Mouse (Mus musculus): ENCODE data around the gene Dclk2.
A peak's percentile ranks its signal among the peaks of the same experiment; 100 is the strongest.

The Dclk2 gene

DNA sequence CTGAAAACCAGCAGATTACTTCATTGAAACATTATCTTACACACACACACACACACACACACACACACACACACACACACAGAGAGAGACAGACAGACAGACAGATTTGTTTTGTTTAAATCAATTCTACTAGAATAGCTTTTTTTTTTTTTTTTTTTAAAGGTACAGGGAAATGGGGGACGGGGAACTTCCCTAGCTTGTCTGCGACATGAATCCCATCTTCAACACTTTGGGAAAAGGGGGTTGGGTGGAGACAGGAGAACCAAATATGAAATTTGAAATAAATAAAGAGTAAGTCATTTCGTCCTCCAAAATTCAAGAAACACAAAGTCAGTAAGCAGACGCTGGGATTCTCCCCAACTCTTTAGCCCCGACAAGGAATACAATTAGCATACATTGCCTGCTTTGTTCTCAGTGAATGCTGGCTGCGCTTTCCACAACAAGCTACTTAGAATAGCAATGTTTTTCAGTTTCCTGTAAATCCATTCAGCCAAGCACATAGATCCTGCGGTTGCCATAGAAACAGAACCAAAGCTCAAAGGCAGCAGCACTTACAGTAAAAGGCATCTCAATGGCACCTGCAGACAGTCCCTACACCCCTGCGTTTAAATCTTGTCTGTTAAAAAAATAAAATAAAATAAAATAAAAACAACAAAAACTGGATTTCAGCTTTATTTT, 75.7 kb downstream of the Dclk2 start:
- no peak for DNase-seq (ENCODE audit: low read depth, low spot score)

DNA sequence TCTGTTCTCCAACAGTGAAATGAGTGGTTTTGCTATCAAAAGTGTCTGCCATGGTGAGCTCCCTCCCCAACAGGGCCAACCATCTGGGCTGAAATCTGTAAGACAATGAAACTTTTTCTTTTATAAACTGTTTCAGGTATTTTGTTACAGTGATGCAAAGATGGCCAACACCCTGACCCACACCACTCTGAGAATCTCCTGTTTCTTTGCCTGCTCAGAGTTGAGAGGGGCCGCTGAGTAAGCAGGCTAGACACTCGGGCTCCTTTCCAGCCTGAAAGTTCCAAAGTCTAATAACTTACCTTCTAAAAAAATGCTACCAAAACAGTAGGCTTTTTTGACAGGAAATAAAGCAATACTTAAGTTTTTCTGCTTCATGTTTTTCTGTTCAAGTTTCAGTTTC, 78.2 kb downstream of the Dclk2 start:
- no peak for DNase-seq (ENCODE audit: low read depth, low spot score)

DNA sequence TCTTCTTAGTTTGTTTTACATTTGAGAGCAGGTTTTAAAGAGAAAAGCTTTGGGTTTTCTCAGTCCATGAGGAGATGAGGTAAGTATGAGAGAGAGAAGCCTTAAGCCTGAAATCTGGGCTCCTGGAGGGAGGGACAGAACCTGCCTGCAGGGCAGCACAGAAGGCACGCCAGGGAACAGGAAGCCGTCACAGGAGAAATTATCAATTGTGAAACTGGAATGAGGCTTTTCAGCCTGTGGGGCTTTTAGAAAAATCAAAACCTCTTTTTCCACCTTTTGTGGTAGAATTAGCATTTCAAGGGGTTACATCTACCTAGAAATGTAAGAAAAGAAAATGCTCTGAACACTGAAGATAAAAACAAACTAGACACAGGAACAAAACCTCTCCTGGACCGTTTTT, 81.0 kb downstream of the Dclk2 start:
- DNase-seq (ENCODE audit: low read depth, low spot score), result no peak

DNA sequence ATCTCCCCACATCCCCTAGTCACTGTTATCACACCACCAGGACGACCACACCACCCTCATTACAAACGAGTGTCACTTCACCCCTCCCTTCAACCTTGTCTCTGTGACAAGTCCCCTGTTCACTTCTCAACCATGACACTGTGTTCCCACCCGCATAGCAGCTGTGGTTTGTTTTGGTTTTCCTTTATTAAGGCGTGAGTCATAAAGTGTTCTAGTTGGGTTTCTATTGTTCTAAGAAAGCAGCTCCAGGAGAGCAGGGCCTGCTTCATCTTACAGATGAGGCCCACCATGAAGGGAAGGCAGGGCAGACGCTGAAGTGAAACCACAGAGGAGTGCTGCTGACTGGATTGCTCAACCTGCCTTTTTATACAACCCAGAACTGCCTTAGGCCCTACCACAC, 83.3 kb downstream of the Dclk2 start:
- no peak for DNase-seq (ENCODE audit: low read depth, low spot score)

DNA sequence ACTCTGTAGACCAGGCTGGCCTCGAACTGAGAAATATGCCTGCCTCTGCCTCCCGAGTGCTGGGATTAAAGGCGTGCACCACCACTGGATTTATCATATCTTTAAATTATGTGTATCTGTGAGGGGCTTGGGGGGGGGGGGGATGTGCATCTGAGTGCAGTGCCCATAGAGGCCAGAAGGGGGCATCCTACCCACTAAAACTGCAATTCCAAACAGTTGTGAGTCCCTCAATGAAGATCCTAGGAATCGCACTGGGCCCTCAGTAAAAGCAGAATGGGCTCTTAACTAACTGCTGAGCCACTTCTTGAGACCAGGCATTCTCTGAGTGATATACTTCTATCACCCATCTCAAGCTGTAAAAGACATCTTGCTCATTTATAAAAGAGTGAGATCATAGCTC, 85.5 kb downstream of the Dclk2 start:
- DNase-seq (ENCODE audit: low read depth, low spot score), result no peak

DNA sequence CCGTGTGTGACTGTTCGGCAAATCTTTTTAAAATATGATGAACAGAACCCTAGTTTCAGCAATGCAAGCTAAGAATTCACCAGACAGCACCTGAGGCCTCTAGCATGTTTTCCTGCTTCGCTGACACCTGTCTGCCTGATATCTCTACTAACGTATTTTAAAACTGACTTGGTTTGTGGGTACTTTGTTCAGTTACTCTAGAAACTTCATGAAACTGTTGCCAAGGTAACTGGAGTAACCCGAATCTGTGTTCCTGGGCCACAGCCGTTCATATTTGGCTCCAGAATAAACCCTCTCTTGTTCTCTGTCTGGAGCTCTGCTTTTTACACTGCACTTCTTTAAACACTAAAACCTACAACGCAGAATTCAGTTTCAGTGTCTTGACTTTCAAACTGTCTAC, 86.3 kb downstream of the Dclk2 start:
- no peak for DNase-seq (ENCODE audit: low read depth, low spot score)

DNA sequence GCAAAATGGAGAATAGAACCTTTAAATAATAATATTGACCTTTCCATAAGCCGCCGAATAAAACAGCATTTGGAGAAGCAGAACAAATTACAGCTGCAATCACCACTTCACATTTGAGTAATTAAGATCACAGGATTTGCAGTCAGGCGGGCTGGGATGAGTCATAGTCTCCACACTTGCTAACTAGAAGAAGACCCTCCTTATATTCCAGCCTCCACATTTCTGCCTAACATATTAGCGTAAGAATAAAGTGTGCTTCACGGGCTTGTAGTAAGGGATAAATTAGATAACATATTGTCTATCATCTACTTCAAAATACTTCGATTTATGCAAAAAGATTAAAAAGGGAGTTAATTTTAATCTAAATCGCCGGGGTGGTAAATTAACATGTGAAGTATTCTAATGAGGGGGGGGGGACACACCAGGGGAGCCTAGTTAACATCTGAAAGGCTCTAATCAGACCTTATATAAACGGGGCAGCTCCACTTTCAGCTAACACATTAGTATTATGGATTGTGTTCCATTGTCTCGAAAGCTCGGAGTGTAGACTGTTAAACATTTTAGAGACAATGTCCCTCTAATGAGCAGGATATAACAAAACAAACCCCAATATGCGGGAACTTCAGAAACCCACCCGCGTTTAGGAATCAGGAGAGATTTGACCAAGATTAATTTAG, 87.9 kb downstream of the Dclk2 start:
- DNase-seq (ENCODE audit: low read depth, low spot score), result no peak

DNA sequence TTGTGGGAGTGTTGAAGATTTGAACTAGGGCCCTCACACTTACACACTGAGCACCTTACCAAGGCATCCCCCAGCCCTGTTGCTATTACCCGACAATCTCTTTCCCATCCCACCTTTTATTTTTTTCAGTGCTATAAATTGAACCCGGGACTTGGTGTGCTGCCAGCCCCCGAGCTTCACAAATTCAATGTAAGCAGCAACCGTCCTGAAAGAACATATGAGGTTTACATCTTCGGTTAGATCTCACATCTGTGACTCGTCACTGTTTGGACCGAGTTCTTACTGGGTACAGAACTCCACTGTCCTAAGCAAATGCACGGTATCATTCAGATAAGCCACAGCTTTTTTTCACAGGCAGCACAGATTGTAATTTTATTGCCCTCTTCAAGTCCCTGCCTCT, 88.5 kb downstream of the Dclk2 start:
- DNase-seq (ENCODE audit: low read depth, low spot score), result no peak

DNA sequence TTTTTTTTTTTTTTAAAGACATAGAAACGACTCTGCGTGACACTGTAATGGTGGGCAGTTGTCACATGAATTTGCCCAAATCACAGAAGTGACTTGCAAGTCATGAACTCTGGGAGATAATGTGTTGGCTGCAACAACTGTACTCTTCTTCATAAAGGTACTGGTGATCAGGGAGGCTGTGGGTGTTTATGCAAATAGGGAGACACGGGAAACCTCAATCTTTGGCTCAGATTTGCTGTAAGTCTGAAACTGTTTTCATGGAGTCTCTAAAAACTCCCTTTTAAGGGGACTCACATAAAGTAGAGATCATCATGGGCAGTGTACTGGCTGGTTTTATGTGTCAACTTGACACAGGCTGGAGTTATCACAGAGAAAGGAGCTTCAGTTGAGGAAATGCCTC, 93.1 kb downstream of the Dclk2 start:
- no peak for DNase-seq (ENCODE audit: low read depth, low spot score)

DNA sequence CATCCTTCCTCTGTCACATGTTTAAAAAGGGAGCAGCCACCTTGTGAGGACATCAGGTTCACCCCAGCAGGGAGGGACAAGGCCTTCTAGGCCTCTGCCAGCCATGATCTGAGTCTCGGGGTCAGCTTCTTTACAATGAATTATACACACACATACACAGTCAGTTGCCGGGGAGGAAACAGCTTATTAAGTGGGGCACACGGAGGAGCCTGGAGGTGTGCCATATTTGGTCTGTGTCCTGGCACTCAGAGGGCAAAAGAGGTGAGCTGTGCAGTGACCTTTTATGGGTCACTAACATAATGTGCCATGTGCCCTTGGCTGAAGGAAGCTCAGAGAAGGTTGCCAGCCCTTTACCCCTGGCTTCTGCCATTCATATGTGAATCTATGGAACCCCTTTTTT, 99.3 kb downstream of the Dclk2 start:
- DNase-seq (ENCODE audit: low read depth, low spot score), result no peak

DNA sequence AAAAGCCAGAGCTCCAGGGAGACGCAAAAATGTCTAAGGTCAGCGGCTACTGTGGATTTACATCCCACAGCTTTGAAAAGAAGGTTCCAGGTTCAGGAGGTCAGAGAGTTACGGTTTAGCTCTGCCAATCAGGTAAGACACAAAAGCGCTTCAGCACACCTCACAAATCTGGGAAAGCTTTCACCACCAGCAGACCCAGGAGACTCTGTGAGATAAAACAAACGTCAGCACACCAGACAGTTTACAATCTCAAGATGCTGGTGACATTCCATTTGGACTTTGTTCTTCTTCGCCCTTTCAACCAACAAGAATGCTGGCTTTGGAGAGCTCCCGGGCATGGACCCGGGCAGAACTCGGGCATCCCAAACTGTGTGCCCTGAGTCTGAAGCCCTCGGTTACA, 100.3 kb downstream of the Dclk2 start:
- no peak for DNase-seq (ENCODE audit: low read depth, low spot score)

DNA sequence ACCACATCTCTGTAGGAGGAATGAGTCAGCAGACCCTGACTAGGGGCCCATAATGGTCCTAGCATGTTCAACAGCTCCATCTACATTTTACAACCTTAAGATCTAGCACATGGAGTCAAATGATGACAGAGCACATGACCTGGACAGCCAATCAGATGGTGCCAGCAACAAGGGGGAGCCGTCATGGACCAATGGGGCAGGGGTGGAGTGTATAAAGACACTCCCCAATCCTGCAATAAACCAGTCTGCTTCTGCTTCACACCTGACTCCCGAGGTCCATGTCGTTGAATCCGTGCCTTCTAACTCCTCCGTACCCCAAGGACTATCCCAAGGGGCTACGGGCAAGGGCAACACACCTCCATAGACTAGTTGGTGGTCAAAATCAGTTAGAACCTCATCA, 101.3 kb downstream of the Dclk2 start:
- no peak for DNase-seq (ENCODE audit: low read depth, low spot score)

DNA sequence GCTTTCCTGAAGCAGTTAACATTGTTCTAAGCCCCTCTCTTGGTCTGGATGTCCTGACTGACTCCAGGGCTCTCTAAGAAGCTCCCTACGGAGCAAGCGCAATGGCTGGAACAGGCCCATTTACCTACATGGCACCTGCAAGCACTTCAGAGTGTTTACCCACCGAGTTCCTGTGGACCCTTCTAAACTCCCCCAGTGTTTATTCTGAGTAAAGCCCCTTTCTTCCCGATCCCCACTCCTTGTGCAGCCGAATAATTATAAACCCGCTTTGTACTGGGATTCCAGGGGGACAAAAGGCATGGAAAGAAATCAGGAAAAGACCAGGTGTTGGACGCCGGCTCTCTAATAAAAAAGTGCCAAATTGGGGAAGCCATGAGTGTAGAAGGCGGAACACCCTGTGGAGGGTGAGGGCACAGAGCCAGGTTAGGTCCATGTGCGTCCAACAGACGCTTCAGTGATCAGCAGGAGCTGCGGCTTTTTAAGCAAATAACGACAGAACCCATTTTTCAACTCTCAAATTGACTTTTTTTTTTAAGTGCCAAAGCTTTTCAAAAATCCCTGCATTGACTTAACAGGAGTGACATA, 102.6 kb downstream of the Dclk2 start:
- DNase-seq (ENCODE audit: low read depth, low spot score), result no peak

DNA sequence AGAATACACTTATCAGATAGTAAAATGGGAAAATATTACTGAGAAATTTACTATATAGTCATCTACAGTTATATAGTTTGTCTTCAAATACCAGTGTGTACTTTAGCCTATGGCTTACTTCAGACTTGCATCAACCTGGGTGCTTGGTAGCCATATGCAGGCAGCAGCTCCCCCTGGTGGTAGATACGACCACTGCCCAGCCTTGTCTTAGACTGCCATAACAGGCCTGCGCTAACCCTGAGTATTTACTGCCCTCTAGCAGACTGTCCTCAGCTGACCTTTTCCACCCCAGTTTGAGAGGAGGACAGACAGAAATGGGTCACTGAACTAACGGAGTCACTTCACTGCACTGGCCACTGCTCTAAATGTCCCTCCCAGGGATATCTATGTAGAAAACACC, 108.0 kb downstream of the Dclk2 start:
- DNase-seq (ENCODE audit: low read depth, low spot score), result peak; percentile 47

DNA sequence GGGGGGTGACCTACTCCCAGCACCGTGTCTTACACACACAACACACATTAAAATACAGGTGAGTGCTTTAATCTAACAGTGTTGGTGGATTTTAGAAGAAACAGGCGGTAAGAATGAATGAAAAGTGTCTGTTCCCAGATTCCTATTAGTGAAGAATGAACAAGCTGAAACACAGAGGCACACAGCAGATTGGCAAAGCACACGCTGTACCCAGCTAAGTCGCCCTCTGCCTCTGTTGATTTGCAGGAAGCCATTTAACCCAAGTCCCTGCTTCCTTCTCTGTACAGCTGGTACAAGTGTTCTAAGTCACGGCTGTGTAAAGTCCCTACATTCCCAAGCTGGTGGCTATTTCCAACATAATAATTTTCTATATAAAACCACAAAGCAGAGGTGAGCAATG, 109.7 kb downstream of the Dclk2 start:
- no peak for DNase-seq (ENCODE audit: low read depth, low spot score)

DNA sequence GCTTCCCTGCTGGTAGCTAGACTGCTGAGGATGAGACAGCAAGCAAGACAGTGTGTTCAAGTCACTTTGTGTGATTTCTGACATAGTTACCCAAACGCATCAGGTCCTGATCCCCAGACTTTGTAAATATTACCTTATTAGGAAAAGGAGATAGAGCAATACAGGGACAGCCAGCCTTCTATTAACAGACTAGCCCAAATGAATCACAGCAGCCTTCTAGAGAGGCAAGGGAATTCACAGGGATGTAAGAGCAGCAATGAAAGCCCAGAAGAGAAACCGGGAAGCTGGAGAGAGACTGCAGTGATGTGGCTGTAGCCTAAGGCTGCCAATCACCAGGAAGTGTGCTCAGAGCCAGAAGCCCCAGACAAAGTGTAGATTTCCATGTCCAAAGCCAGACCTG, 111.0 kb downstream of the Dclk2 start:
- DNase-seq (ENCODE audit: low read depth, low spot score), result no peak

DNA sequence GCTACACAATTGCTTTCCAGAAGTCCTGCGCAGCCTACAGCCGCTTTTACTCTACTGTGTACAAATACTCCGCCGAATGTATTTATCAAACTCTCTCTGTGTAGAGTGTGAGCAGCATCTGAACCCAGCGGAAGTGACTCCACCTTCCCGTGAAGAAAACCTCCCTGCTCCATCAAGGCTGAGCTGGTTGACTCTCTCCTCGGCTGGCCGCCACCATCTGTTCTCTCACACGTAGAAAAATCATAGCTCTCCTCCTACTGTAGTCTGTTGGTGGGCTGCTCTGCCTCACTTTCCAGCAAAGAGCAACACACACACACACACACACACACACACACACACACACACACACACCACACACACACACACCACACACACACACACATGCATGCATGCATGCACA, 111.5 kb downstream of the Dclk2 start:
- no peak for DNase-seq (ENCODE audit: low read depth, low spot score)

DNA sequence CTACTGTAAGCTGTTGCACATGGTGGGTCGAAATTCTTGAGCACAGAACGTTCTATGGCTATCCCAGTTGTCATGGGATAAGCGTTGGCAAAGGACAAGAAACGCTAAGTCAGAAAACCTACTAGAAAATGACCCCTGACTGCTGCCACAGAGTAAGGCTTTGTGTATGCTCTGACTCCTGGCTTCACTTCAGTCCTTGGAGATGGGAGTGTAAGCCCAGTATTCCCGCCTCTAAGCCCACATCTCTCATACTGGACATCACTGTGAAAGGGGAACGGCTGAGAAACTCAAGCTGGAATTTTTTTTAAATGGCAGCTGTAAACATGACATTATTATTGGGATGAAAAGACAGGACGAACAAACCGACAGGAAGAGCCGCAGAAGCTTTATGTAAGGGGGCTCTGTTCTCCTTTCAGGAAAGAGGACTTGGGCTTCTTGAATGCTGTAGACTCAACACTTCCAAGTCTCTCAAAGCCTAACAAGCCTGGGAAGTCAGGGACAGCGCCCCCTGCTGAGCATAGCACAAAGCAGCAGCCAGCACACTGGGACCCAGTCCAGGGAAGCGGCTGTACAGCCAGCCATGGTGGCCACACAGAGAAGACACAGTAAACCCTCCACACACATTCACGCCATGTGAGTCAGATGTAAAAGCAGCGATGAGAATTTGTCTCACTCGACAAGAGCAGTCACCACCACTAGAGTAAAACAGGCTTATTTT, 112.7 kb downstream of the Dclk2 start:
- DNase-seq (ENCODE audit: low read depth, low spot score), result peak; percentile 22

DNA sequence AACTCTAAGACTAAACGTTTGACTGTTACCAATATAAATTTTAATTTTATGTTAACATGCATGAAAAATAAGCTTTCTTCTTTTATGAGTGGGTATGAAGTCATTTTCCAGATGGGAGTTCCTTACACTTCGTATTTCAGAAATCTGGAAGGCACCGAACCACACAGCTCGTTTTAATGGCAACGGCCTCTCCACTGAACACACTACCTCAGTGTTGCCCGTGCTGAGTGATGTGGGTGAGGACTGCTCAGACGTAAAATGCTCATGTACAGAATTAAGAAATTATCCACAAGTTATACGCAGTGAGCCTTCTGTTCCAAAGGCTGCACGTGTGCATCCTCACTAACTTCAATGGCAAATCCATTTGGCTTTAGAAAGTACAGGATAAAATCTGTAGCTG, 113.8 kb downstream of the Dclk2 start:
- DNase-seq (ENCODE audit: low read depth, low spot score), result no peak

DNA sequence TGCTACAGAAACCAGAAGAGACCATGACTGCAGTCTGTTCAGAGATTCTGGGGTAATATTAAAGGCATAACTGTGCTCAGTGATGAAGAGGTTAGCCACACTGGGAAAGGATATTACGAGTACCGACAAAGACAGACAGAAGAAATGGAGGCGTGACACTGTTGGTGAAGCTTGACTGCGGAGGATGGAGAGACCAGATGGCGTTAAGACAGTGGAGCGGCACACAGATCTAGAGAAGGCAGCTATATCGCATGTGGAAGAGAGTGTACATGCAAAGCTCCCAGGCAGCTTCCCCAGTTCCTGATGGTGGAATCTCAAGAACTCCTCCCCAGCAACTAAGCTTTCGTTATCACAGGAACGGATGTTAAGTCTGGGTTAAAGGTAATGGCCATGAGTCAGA, 116.4 kb downstream of the Dclk2 start:
- no peak for DNase-seq (ENCODE audit: low read depth, low spot score)

DNA sequence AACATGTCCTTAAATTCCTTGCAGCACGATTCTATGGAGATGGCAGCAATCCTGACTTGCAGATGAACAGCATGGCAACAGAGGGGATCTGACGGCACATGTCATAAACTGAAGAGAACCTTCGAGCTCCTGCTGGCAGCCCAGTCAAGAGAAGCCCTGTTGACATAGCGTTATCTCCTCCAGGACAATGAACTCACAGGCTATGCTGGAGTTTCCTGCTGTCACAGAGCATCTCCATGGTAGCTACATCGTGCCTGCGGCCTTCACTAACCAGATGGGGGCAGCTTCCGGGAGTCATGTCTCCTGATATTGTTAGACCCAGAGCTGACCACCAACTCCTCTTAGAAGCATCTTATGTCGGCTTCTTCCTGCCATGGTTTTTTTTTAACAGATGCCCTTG, 117.8 kb downstream of the Dclk2 start:
- no peak for DNase-seq (ENCODE audit: low read depth, low spot score)

DNA sequence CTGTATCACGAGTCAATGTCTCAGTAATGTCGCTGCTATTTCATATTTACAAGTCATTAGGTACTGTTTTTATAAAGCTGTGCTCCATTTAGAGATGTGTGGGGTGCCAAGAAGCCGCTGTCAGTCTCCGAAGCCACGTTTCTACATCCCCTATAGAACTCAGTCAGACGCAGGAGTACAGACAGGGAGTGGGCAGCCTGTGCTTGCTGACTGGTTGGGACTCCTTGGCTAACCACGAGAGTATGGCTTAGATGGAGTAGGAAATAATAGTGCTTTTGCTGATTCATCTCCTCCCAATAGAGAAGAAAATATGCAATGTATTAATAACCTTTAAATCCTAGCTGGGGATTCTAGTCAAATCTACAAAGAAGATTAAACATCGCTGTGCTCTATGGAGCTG, 119.8 kb downstream of the Dclk2 start:
- DNase-seq (ENCODE audit: low read depth, low spot score), result no peak

DNA sequence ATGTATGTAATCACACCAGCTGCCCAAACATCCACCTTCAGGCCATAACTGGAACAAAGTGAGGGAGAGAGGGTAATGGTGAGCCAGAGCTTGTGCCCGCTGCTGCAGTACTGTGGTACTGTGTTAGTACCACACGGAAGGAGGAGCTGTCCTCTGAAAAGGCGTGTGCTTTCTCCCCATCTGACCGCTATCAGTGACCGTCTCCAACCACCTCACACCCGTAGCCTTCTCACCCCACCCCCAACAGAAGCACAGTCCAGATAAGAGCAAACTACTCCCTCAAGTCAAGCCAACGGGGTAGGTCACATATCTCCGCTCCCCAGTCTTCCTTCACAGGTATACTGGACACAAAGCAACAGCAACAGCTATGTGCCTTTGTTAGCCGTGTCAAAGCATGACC, 121.6 kb downstream of the Dclk2 start:
- DNase-seq (ENCODE audit: low read depth, low spot score), result no peak

All from WW6 (cell line).